22 mouse cellular contexts compared by ENCODE assay signal in the genomic region with DNA sequence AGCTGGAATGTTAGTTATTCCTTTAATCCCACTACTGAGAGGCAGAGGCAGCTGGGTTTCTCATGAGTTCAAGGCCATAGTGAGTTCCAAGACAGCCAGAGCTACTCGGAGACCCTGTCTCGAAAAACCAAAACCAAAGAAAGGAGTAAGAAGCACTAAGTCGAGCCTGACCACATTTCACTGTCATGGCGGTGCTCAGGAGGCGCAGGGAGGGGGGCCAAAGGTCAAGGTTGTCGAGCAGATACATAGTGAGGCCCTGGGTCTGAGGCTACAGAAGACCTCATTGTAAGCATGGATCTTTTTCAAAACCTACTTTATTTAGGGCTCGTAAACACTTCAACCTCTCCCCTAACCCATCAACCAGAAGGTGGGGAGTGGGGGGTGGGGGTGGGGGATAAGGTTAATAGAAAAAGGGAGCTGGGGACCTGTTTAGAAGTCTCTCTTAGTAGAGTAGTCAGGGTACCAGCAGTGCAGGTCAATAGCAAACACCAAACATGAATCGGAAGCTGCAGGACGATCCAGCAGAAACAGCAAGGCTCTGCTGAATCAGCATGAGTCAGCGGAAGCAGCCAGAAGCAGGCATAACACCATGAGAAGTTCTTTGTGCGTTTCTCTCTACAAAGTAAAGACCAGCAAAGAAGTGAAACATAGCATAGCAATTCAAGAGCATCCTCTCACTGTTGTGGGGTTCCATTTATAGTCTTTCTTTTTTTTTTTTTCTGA. TPM values are rescaled to one million over a fixed set of nuclear protein-coding genes. Genes with fewer than 3 reads are reported as not detected.
A peak's percentile ranks its signal among the peaks of the same experiment; 100 is the strongest.
DNase-seq lines count a peak whose midpoint lies in the region; ATAC-seq and TF ChIP-seq lines count a peak whose summit lies in the region.
"Had no signal": no experiment of that assay in that cellular context is flagged by ENCODE, and none has a peak within 500 bp of the region (broad histone marks: within the 10 kb centered on the region; RNA-seq: fewer than 3 reads in every experiment).

No protein-coding gene starts in this region.

- intact Hi-C loops in left cerebral cortex, postnatal 25 days (cut with DNase I) = no loop called here

- H3K4me2 ChIP-seq in liver, postnatal 0 days (ENCODE audit: low read depth, low read length) = no peak overlapping the region
- H3K4me2 ChIP-seq in liver, embryonic 14.5 days (ENCODE audit: low read depth) = no peak overlapping the region
- no peak overlapping the region for H3K4me2 ChIP-seq in hindbrain, embryonic 14.5 days (replicated peaks)
- H3K4me2 ChIP-seq: embryonic facial prominence, embryonic 15.5 days; hindbrain, embryonic 12.5 days; liver, embryonic 15.5 days; midbrain, embryonic 11.5 days had no signal

- no peak overlapping the region for H3K9ac ChIP-seq in liver, postnatal 0 days (replicated peaks)
- H3K9ac ChIP-seq in liver, embryonic 14.5 days (replicated peaks) = no peak overlapping the region
- no peak overlapping the region for H3K9ac ChIP-seq in hindbrain, embryonic 14.5 days
- H3K9ac ChIP-seq: embryonic facial prominence, embryonic 15.5 days; hindbrain, embryonic 12.5 days; liver, embryonic 15.5 days had no signal

- ATAC-seq in liver, postnatal 0 days = no peak
- peak; percentile 53; the same call in 1 of the 2 replicates for ATAC-seq in liver, embryonic 14.5 days (ENCODE audit: insufficient read depth)
- ATAC-seq in hindbrain, embryonic 14.5 days (ENCODE audit: low FRiP score) = no peak
- ATAC-seq: forebrain, embryonic 14.5 days had no signal

- no peak overlapping the region for H3K27ac ChIP-seq in liver, postnatal 0 days (ENCODE audit: low read depth)
- H3K27ac ChIP-seq in liver, embryonic 14.5 days = peak overlapping the region; percentile 15
- no peak overlapping the region for H3K27ac ChIP-seq in hindbrain, embryonic 14.5 days
- H3K27ac ChIP-seq: embryonic facial prominence, embryonic 15.5 days; heart, embryonic 10.5 days; hindbrain, embryonic 12.5 days; kidney, postnatal 0 days; liver, embryonic 15.5 days; macrophage had no signal

- peaks cover 4% of the 10 kb centered on the region; the same call in 1 of the 2 replicates for H3K36me3 ChIP-seq in liver, postnatal 0 days (replicated peaks; ENCODE audit: insufficient read depth, low read length)
- H3K36me3 ChIP-seq in liver, embryonic 14.5 days (replicated peaks; ENCODE audit: control insufficient read depth, insufficient read depth, low read depth) = no peaks in the 10 kb centered on the region; the same call in 1 of the 2 replicates
- H3K36me3 ChIP-seq in hindbrain, embryonic 14.5 days (replicated peaks; ENCODE audit: control insufficient read depth, insufficient read depth) = peaks cover 41% of the 10 kb centered on the region
- H3K36me3 ChIP-seq: G1E had no signal

- H3K27me3 ChIP-seq in liver, postnatal 0 days (ENCODE audit: insufficient read depth, low read length) = peaks cover 16% of the 10 kb centered on the region; the same call in 1 of the 2 replicates
- peaks cover 14% of the 10 kb centered on the region for H3K27me3 ChIP-seq in liver, embryonic 14.5 days (ENCODE audit: control insufficient read depth, insufficient read depth, low read length)
- H3K27me3 ChIP-seq in hindbrain, embryonic 14.5 days (ENCODE audit: control insufficient read depth, insufficient read depth, low read length) = peaks cover 18% of the 10 kb centered on the region; the same call in 1 of the 2 replicates

- no peaks in the 10 kb centered on the region for H3K4me1 ChIP-seq in liver, postnatal 0 days (ENCODE audit: insufficient read depth)
- peaks cover 0 to 5% of the 10 kb centered on the region in 2 experiments; a peak in 3 of 4 replicates for H3K4me1 ChIP-seq in liver, embryonic 14.5 days (replicated peaks; ENCODE audit: control insufficient read depth in 2 of 2, insufficient read depth in 2 of 2, low read length in 1 of 2)
- no peaks in the 10 kb centered on the region for H3K4me1 ChIP-seq in hindbrain, embryonic 14.5 days (replicated peaks; ENCODE audit: control insufficient read depth, insufficient read depth, low read length)
- H3K4me1 ChIP-seq: embryonic facial prominence, embryonic 15.5 days; hindbrain, embryonic 12.5 days had no signal

- DNase-seq in liver = peak; percentile 77
- no peak for DNase-seq in liver, postnatal 0 days
- peak; percentile 82 for DNase-seq in ES-CJ7 (ENCODE audit: low read depth, low spot score)
- peak; percentile 48 for DNase-seq in c-Kit-negative CD71-positive TER-119-positive erythroid progenitor cells, embryonic 14.5 days (ENCODE audit: low read depth, low spot score)
- DNase-seq in liver, embryonic 14.5 days (ENCODE audit: low read depth in 3 of 3, low spot score in 3 of 3) = peak in 2 of 3 experiments; percentile 54 to 58
- DNase-seq in lung, postnatal 36 days = no peak
- no peak for DNase-seq in left cerebral cortex, postnatal 25 days (ENCODE audit: low spot score in 2 of 2)
- no peak for DNase-seq in hindbrain, embryonic 14.5 days (ENCODE audit: low spot score)
- DNase-seq: cerebellum, adult 9-10 months; kidney, adult 18-20 months had no signal

- no peaks in the 10 kb centered on the region for H3K9me3 ChIP-seq in liver, postnatal 0 days (ENCODE audit: low read length)
- no peaks in the 10 kb centered on the region for H3K9me3 ChIP-seq in liver, embryonic 14.5 days (ENCODE audit: control insufficient read depth, low read length)
- H3K9me3 ChIP-seq in hindbrain, embryonic 14.5 days (ENCODE audit: control insufficient read depth, low read length) = no peaks in the 10 kb centered on the region
- H3K9me3 ChIP-seq: embryonic facial prominence, embryonic 15.5 days; G1E; heart, embryonic 10.5 days; hindbrain, embryonic 12.5 days; liver, embryonic 15.5 days had no signal

- H3K4me3 ChIP-seq in liver, postnatal 0 days (ENCODE audit: low read depth, low read length) = no peak overlapping the region
- H3K4me3 ChIP-seq in liver, embryonic 14.5 days (ENCODE audit: insufficient read depth in 1 of 2, low read depth in 2 of 2, low read length in 2 of 2) = no peak overlapping the region
- no peak overlapping the region for H3K4me3 ChIP-seq in hindbrain, embryonic 14.5 days (replicated peaks; ENCODE audit: low read length)
- H3K4me3 ChIP-seq: embryonic facial prominence, embryonic 15.5 days; heart, embryonic 10.5 days; hindbrain, embryonic 12.5 days; liver, embryonic 15.5 days had no signal

- no peak for TF ChIP-seq EP300 in liver, postnatal 0 days (IDR thresholded peaks at IDR 0.05; ENCODE audit: low read depth)
- TF ChIP-seq EP300 in liver, embryonic 14.5 days (IDR thresholded peaks at IDR 0.05; ENCODE audit: low read depth) = no peak

- 76% methylated on average over 11 of the region's 11 CpGs for WGBS in liver, postnatal 0 days (ENCODE audit: insufficient replicate concordance)
- WGBS in liver, embryonic 14.5 days (ENCODE audit: insufficient replicate concordance) = 67% methylated on average over 11 of the region's 11 CpGs
- WGBS in hindbrain, embryonic 14.5 days = 87% methylated on average over 11 of the region's 11 CpGs

- no peak for TF ChIP-seq CTCF in liver, postnatal 0 days (IDR thresholded peaks at IDR 0.05; ENCODE audit: low read depth)
- no peak for TF ChIP-seq CTCF in liver, embryonic 14.5 days (IDR thresholded peaks at IDR 0.05; ENCODE audit: low read depth)

RNA-seq across cellular contexts. Expression of a gene that starts 8.8 kb away (rescaled TPM):
- polyA plus RNA-seq in liver, postnatal 0 days (2015; fragmentation: Nextera tagmentation; extraction: Ambion mirVana) = 0.05 and 0.07 TPM in 2 replicates
- polyA plus RNA-seq in liver, embryonic 14.5 days (2012; rRNA removed) = 0.12 and 0.13 TPM in 2 replicates
- polyA plus RNA-seq in liver, embryonic 14.5 days (2014; fragmentation: Nextera tagmentation; extraction: Ambion mirVana) = 0.13 TPM in 2 replicates
- total RNA-seq in left cerebral cortex, postnatal 25 days (2021) = 100 to 1,000 TPM; 171 to 172 TPM
- polyA plus RNA-seq in hindbrain, embryonic 14.5 days (2014; fragmentation: Nextera tagmentation; extraction: Ambion mirVana) = 0.81 and 0.96 TPM in 2 replicates
- total RNA-seq: gastrocnemius, adult 8-10 months; granulocyte monocyte progenitor cell, adult 5-6 weeks; monocyte, adult 5-6 weeks had no signal
- polyA plus RNA-seq: G1E, macrophage had no signal

RNA-seq across cellular contexts. Expression of a gene that starts 35.9 kb away (rescaled TPM):
- polyA plus RNA-seq in liver, postnatal 0 days (2015; fragmentation: Nextera tagmentation; extraction: Ambion mirVana) = 25.1 and 27.2 TPM in 2 replicates
- polyA plus RNA-seq in liver, embryonic 14.5 days (2012; rRNA removed) = 25.6 and 26.2 TPM in 2 replicates
- polyA plus RNA-seq in liver, embryonic 14.5 days (2014; fragmentation: Nextera tagmentation; extraction: Ambion mirVana) = 41.2 and 47.1 TPM in 2 replicates
- total RNA-seq in left cerebral cortex, postnatal 25 days (2021) = 10 to 100 TPM; 80.1 to 81.0 TPM
- polyA plus RNA-seq in hindbrain, embryonic 14.5 days (2014; fragmentation: Nextera tagmentation; extraction: Ambion mirVana) = 200 and 205 TPM in 2 replicates

Comparison
In these comparisons a context has a peak if more than half of its experiments do, and no peak if none do; other contexts are left out.
1. DNase-seq: peak in liver (single experiment), ES-CJ7 (single experiment), c-Kit-negative CD71-positive TER-119-positive erythroid progenitor cells, embryonic 14.5 days (single experiment) and liver, embryonic 14.5 days (2 of 3); none in liver, postnatal 0 days (single experiment), lung, postnatal 36 days (single experiment), left cerebral cortex, postnatal 25 days (0 of 2) and hindbrain, embryonic 14.5 days (single experiment).